Mouse (Mus musculus): ENCODE measurements around the gene Gm38393.

Gm38393 gene

DNA sequence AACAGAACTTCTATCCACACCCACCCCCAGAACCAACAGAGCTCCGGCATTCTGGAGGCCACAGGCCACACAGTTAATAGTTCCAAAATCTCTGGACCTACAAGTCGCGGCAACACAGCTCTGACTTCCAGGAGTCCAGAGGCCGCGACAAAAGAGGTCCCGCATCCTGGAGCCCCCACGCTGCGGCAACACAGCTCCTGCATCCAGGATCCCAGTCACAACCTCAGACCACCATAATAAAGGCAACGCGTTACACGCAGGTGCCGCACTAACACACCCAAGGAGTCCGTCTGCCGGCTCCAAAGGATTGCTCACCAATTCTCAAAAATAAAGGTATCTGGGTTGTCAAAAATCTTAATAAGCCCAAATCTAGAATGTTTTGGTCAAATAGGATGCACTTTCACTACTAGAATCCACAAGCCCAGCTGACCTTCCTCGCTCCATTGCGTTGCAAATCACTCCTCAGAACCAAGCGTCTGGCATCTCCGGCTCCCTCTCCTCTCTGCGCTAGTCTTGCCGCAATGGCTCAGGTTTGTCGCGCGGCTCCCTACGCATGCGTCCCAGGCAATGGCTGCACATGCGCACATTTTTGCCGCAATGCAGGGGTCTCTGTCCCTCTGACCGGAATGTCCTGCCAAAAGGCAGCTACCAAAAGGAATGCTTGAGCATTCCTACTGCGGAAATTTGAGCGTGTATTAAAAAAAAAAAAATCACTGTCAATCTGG lies at the start of gene Gm38393, which contains the start of gene Snurf:
TSS of gene Gm38393 (minus strand) at position 459 of the 725 bp plus-strand sequence.
TSS of gene Snurf (minus strand) at position 444 of the 725 bp plus-strand sequence.
- in situ Hi-C loops (cut with MboI), result no loop called here

DNA sequence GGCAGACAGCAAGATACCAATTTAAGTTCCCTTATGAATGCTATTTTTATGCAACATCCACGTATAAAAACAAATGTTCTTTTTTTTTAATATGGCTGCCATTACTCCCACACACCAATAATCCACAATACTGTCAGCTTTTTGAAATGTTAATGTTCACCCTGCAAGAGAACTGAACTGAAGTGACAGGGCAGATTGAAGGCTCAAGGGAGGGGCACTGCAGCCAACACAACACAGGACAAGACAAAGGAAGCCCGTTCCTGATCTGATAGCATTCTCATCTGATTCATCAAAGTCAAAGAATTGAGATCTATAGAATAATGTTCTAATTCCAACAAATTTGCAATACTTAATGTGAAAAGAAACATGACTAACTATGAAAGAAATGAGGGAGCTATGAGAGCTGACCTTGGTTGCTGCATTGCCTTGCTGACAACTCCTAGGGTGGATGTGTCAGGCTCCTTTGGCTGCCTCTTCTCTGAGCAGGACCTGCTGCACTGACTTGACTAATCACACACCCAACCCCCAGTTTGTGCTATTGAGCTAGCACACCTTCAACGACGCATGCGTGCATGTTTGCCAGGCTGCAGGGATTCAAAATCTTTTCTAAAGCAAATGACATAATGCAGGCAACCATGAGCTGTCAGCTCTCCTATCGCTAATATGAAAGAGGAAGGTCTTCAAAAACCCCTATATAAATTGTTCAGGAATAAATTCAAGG lies 42.8 kb upstream of the Gm38393 start:
- in situ Hi-C loops (cut with MboI), result no loop called here

- in situ Hi-C loops (cut with MboI), result no loop called here
Observed at GRCm38 (mm10) chr7:60013186-60013585, 8.3 kb upstream of the Gm38393 start.

- in situ Hi-C loops (cut with MboI), result no loop called here
Observed at GRCm38 (mm10) chr7:60007727-60008360, 3.0 kb upstream of the Gm38393 start.

- in situ Hi-C loops (cut with MboI), result no loop called here
Observed at GRCm38 (mm10) chr7:60006262-60006661, 1.4 kb upstream of the Gm38393 start.

DNA sequence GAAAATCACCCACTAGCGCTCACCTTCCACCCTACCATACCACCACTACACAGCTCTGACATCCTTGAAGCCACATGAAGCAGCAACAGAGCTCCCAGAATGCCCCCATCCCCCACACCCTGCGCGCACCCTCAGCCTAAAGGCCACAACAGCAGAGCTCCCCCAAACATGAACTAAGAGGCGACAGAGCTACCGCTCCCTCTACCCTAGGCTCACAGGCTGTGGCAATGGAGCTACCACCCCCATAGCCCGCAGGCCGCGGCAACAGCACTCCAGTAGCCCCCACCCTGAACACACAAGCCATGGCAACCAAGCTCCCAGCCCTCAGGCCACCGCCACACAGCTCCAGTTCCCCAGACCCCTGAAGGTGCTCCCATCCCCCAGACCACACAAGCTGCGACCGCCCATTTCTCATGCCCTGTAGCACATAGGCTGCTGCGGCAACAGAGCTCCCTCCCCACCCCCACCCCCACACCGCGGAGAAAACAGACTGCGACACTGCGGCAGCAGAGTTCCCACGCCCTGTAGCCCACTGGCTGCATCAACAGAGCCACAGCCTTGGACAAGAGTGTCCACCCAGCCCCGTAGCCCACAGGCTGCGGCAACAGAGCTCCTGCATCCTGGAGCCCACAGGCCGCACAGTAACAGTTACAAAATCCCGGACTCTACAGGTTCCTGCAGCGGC lies 801 bp downstream of the Gm38393 start:
- in situ Hi-C loops (cut with MboI), result no loop called here

GRCm38 (mm10) chr7:60003006-60003865 lies 1.6 kb downstream of the Gm38393 start:
- in situ Hi-C loops (cut with MboI), result no loop called here

DNA sequence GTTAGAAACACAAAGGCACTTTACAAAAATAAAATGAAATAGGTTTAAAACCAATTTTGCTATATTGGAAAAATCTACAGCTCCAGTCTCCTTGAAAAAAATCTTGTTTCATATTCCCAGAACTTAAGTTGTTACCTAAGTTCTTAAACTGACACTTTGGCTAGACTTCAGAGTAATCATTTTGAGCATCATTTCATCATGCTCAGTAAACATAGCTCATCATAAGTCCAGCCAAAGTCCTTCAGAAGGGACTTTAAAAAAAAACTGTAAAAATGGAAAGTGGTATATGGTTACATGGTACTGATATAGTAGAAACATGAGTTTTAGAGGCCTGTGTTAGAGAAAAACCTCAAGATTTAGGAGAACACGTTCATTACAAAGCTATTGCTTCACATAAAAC lies 26.2 kb downstream of the Gm38393 start:
- in situ Hi-C loops (cut with MboI), result no loop called here

Measured in mature B cell (primary cell).